ENCODE assay signal across 25 mouse cellular contexts in genomic region chr7:118800112-118800734, GRCm38 (mm10). TPM values are rescaled to one million over a fixed set of nuclear protein-coding genes. Genes with fewer than 3 reads are reported as not detected.
DNase-seq lines count a peak whose midpoint lies in the region; ATAC-seq lines count a peak whose summit lies in the region.
"Had no signal": no experiment of that assay in that cellular context is flagged by ENCODE, and none has a peak within 500 bp of the region (broad histone marks: within the 10 kb centered on the region; RNA-seq: fewer than 3 reads in every experiment).

No protein-coding gene starts in this region.

- H3K9me3 ChIP-seq in midbrain, embryonic 11.5 days (ENCODE audit: control insufficient read depth, low read length): no peaks in the 10 kb centered on the region
- H3K9me3 ChIP-seq in midbrain, embryonic 10.5 days (replicated peaks): no peaks in the 10 kb centered on the region
- H3K9me3 ChIP-seq in hindbrain, embryonic 12.5 days (replicated peaks): no peaks in the 10 kb centered on the region
- H3K9me3 ChIP-seq: embryonic facial prominence, embryonic 13.5 days; forebrain, embryonic 12.5 days; limb, embryonic 10.5 days; lung, embryonic 15.5 days; megakaryocyte, embryonic 14.5 days; midbrain, embryonic 15.5 days; neural tube, embryonic 13.5 days had no signal

- H3K27ac ChIP-seq in midbrain, embryonic 11.5 days (ENCODE audit: low read depth, low read length): no peak overlapping the region
- no peak overlapping the region for H3K27ac ChIP-seq in midbrain, embryonic 10.5 days (replicated peaks)
- H3K27ac ChIP-seq in hindbrain, embryonic 12.5 days: no peak overlapping the region
- H3K27ac ChIP-seq: embryonic facial prominence, embryonic 13.5 days; forebrain, embryonic 12.5 days; gastrocnemius, adult 2 months; limb, embryonic 10.5 days; lung, embryonic 15.5 days; midbrain, embryonic 15.5 days; neural tube, embryonic 13.5 days had no signal

- H3K36me3 ChIP-seq in midbrain, embryonic 11.5 days (ENCODE audit: control insufficient read depth, insufficient read depth, low read length): 0 out of 2 replicates have a peak, but pooled peaks cover 7% of the 10 kb centered on the region
- peaks cover 54% of the 10 kb centered on the region for H3K36me3 ChIP-seq in midbrain, embryonic 10.5 days
- H3K36me3 ChIP-seq in hindbrain, embryonic 12.5 days: peaks cover 71% of the 10 kb centered on the region

- H3K9ac ChIP-seq in midbrain, embryonic 11.5 days (ENCODE audit: low read length): no peak overlapping the region
- no peak overlapping the region for H3K9ac ChIP-seq in hindbrain, embryonic 12.5 days
- H3K9ac ChIP-seq: embryonic facial prominence, embryonic 13.5 days; forebrain, embryonic 12.5 days; lung, embryonic 15.5 days; midbrain, embryonic 15.5 days; neural tube, embryonic 13.5 days had no signal

- H3K4me3 ChIP-seq in midbrain, embryonic 11.5 days (ENCODE audit: low read depth, low read length): no peak overlapping the region
- no peak overlapping the region for H3K4me3 ChIP-seq in midbrain, embryonic 10.5 days
- no peak overlapping the region for H3K4me3 ChIP-seq in hindbrain, embryonic 12.5 days
- H3K4me3 ChIP-seq: embryonic facial prominence, embryonic 13.5 days; erythroblast, embryonic 14.5 days; forebrain, embryonic 12.5 days; gastrocnemius, adult 2 months; limb, embryonic 10.5 days; lung, embryonic 15.5 days; megakaryocyte, embryonic 14.5 days; midbrain, embryonic 15.5 days; myocyte; neural tube, embryonic 13.5 days had no signal

- H3K4me2 ChIP-seq in midbrain, embryonic 11.5 days: no peak overlapping the region
- no peak overlapping the region for H3K4me2 ChIP-seq in hindbrain, embryonic 12.5 days (replicated peaks)
- H3K4me2 ChIP-seq: embryonic facial prominence, embryonic 13.5 days; forebrain, embryonic 12.5 days; heart, embryonic 11.5 days; lung, embryonic 15.5 days; midbrain, embryonic 15.5 days; neural tube, embryonic 13.5 days had no signal

- no peaks in the 10 kb centered on the region for H3K4me1 ChIP-seq in midbrain, embryonic 11.5 days (ENCODE audit: control insufficient read depth, insufficient read depth, low read length)
- peaks cover 7% of the 10 kb centered on the region for H3K4me1 ChIP-seq in midbrain, embryonic 10.5 days
- no peaks in the 10 kb centered on the region for H3K4me1 ChIP-seq in hindbrain, embryonic 12.5 days
- H3K4me1 ChIP-seq: embryonic facial prominence, embryonic 13.5 days; forebrain, embryonic 12.5 days; limb, embryonic 10.5 days; lung, embryonic 15.5 days; midbrain, embryonic 15.5 days; neural tube, embryonic 13.5 days had no signal

- ATAC-seq in midbrain, embryonic 11.5 days (ENCODE audit: low FRiP score): no peak
- no peak for ATAC-seq in hindbrain, embryonic 12.5 days (ENCODE audit: low FRiP score)
- ATAC-seq: midbrain, embryonic 15.5 days had no signal

- H3K27me3 ChIP-seq in midbrain, embryonic 11.5 days (ENCODE audit: control insufficient read depth, insufficient read depth, low read length): no peaks in the 10 kb centered on the region
- no peaks in the 10 kb centered on the region for H3K27me3 ChIP-seq in midbrain, embryonic 10.5 days (ENCODE audit: low read depth, poor library complexity, severe bottlenecking)
- no peaks in the 10 kb centered on the region for H3K27me3 ChIP-seq in hindbrain, embryonic 12.5 days
- H3K27me3 ChIP-seq: embryonic facial prominence, embryonic 13.5 days; forebrain, embryonic 12.5 days; lung, embryonic 15.5 days; megakaryocyte, embryonic 14.5 days; midbrain, embryonic 15.5 days; neural tube, embryonic 13.5 days had no signal

- WGBS in midbrain, embryonic 11.5 days: 90% methylated on average over 15 of the region's 15 CpGs
- 92% methylated on average over 15 of the region's 15 CpGs for WGBS in midbrain, embryonic 10.5 days
- WGBS in hindbrain, embryonic 12.5 days: 91% methylated on average over 15 of the region's 15 CpGs

- peak; percentile 96 for DNase-seq in heart, adult 11 months
- no peak for DNase-seq in heart, postnatal 4 days
- peak; percentile 53 for DNase-seq in midbrain, embryonic 11.5 days (ENCODE audit: low spot score, missing footprints)
- no peak for DNase-seq in midbrain, embryonic 10.5 days (ENCODE audit: low spot score)
- DNase-seq in induced T-regulatory cell, adult 2 months (ENCODE audit: low read depth): peak; percentile 7
- no peak for DNase-seq in right cerebral cortex, postnatal 10 days (ENCODE audit: low spot score in 2 of 2)
- DNase-seq in thymus, postnatal 0 days (ENCODE audit: low spot score): no peak
- DNase-seq: adrenal gland, postnatal 36 days; cerebellum, adult 2 months; cerebellum, postnatal 25 days; embryo, embryonic 11 days; gastrocnemius, adult 2 months; retina, postnatal 1 day; thymus, adult 2 months had no signal

RNA-seq across cellular contexts. Expression of gene Iqck, which starts 55.3 kb away (rescaled TPM):
- under 1 TPM; 0.41 to 0.76 TPM for total RNA-seq in heart, postnatal 4 days (2021)
- 3.1 and 3.2 TPM in 2 replicates for polyA plus RNA-seq in midbrain, embryonic 11.5 days (2014; fragmentation: Nextera tagmentation; extraction: Ambion mirVana)
- 3.9 and 6.2 TPM in 2 replicates for polyA plus RNA-seq in midbrain, embryonic 10.5 days (2016; fragmentation: Nextera tagmentation; extraction: Ambion mirVana)
- 4.6 and 4.9 TPM in 2 replicates for polyA plus RNA-seq in hindbrain, embryonic 12.5 days (2016; fragmentation: Nextera tagmentation; extraction: Ambion mirVana)
- 1.1 and 1.6 TPM in 2 replicates for polyA plus RNA-seq in thymus, postnatal 0 days (2015; fragmentation: Nextera tagmentation; extraction: Ambion mirVana)

RNA-seq across cellular contexts. Expression of gene Knop1, which starts 55.8 kb away (rescaled TPM):
- total RNA-seq in heart, postnatal 4 days (2021): 10 to 100 TPM; 22.8 to 30.5 TPM
- 109 and 118 TPM in 2 replicates for polyA plus RNA-seq in midbrain, embryonic 11.5 days (2014; fragmentation: Nextera tagmentation; extraction: Ambion mirVana)
- 129 and 141 TPM in 2 replicates for polyA plus RNA-seq in midbrain, embryonic 10.5 days (2016; fragmentation: Nextera tagmentation; extraction: Ambion mirVana)
- 99.2 and 108 TPM in 2 replicates for polyA plus RNA-seq in hindbrain, embryonic 12.5 days (2016; fragmentation: Nextera tagmentation; extraction: Ambion mirVana)
- polyA plus RNA-seq in thymus, postnatal 0 days (2015; fragmentation: Nextera tagmentation; extraction: Ambion mirVana): 79.2 and 79.4 TPM in 2 replicates

Comparison
In these comparisons a context has a peak if more than half of its experiments do, and no peak if none do; other contexts are left out.
1. DNase-seq: peak in heart, adult 11 months (single experiment), midbrain, embryonic 11.5 days (single experiment) and induced T-regulatory cell, adult 2 months (single experiment); none in heart, postnatal 4 days (single experiment), midbrain, embryonic 10.5 days (single experiment), right cerebral cortex, postnatal 10 days (0 of 2) and thymus, postnatal 0 days (single experiment).